Mouse (Mus musculus) MN1 (cell line): ENCODE measurements around the gene Tti1.
"Not testable (repeated sequence)": the region's sequence is repeated elsewhere in the genome, so short reads cannot be mapped to it uniquely, and the experiment has no call there.

ENCODE experiments used
- DNase-seq: peaks from one replicate; pipeline ENCODE4 v3.0.0-alpha.2; 2016; ENCODE audit warnings: low spot score

The Tti1 gene

GRCm38 (mm10) chr2:158028354-158028863, at the start of gene Tti1, which contains the start of gene Rprd1b:
Gene Tti1 (minus strand): TSS chr2:158028433.
Gene Rprd1b (plus strand): TSS chr2:158028497.
- peak; percentile 96 for DNase-seq

GRCm38 (mm10) chr2:158077981-158078380, 49.7 kb upstream of the Tti1 start:
- no peak for DNase-seq

DNA sequence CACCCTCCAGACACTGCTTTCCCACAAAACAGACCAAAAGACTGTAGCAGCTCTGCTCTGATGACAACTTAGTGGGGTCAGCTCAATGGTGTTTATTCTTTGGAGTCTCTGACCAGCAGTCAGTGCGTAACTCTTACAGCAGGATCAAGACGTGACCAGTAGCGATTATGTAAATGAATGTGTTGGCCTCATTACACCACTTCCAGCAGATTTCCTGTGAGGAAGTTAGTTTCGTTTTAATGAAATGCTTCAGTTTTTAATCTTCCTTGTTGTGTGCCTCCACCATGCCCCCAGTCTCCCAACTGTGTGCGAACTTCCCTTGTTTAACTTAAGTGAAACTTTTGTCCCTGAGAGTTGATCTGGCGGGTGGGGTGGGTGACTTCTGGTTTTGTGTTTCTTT, 48.5 kb upstream of the Tti1 start:
- DNase-seq = no peak

- DNase-seq = no peak
Measured at GRCm38 (mm10) chr2:158074835-158075234, 46.6 kb upstream of the Tti1 start.

GRCm38 (mm10) chr2:158071633-158071995, 43.4 kb upstream of the Tti1 start:
- no peak for DNase-seq

- DNase-seq = no peak
Measured at GRCm38 (mm10) chr2:158070885-158071632, 42.8 kb upstream of the Tti1 start.

DNA sequence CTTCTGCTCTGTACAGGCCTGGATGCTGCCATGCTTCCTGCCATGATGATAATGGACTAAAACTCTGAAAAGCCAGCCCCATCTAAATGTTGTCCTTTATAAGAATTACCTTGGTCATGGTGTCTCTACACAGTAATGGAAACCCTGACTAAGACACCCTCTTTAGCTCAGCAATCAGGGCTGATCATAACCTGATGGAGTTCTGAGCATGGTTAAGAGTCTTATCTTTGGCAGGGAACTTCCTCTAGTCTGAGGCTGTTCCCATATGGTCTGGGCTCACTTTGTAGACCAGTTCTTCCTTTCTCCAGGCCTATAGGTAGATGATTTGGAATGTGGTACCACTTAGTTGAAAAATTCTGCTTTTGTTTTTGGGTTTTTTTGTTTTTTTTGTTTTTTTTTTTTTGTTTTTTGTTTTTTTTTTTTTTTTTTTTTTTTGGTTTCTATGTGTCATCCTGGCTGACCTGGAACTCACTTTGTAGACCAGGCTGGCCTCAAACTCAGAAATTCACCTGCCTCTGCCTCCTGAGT, 40.3 kb upstream of the Tti1 start:
- no peak for DNase-seq

GRCm38 (mm10) chr2:158067260-158067824, 39.1 kb upstream of the Tti1 start:
- DNase-seq = no peak

- DNase-seq = no peak
Measured at GRCm38 (mm10) chr2:158066456-158066855, 38.2 kb upstream of the Tti1 start.

DNA sequence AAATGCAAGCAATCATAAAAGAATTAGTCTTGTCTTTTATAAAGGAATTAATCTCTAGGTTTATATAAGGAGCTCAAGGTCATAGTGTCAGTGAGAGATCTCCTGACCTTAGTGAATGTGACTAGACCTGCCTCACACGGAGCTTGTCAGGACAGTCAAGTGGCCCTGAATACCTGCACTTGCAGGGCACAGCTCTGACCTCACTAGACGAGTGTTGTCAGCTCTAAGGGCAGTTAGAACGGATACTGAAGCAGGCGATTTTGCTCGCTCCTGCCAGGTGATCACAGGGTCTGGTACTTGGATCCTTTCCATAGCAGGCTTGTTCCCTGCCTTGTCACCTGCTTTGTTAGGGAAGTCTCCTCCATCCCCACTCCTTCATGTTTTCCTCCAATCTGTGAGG, 36.8 kb upstream of the Tti1 start:
- no peak for DNase-seq

DNA sequence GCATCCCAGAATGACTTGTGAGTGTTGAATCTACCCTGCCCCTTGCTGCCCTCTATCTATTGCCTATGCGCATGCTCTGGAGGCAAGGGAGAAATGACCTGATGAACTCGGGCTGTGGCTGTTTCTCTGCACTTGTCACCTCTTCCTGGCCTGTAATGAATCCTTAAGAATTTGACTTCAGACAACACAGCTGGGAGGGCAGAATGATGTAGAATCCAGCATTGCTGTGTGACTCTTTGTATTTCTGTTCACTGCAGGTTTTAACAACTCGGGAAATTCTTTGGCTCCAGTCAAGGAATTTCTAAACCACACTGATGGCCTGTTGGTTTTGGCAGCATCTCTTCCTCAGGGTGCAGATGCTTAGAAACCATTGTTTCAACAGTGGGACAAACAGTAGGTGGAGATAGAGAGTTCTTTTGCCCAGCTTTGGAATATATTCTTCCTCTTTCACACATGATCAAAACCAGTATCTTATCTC, 36.4 kb upstream of the Tti1 start:
- peak; percentile 25 for DNase-seq

- no peak for DNase-seq
Measured at GRCm38 (mm10) chr2:158063036-158063435, 34.8 kb upstream of the Tti1 start.

DNA sequence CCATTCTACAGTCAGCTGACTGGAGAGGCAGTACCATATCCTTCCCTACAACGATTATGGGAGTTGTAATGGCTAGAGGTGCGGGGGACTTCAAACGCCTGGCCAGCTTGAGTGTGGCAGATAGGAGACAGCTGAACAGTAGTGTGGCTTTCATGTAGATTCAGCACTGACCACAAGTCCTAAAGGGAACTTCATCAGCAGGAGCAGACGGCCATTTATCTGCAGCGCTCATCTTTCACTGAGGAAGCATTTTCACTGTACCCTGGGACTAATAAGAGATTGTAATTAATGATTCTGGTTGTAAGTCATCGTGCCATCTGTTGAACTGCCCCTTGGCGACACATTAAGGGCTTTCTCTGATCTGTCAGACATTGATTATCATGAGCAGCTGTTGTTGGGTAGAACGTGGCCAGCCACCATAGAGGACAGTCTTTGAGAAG, 31.5 kb upstream of the Tti1 start:
- DNase-seq = peak; percentile 40

DNA sequence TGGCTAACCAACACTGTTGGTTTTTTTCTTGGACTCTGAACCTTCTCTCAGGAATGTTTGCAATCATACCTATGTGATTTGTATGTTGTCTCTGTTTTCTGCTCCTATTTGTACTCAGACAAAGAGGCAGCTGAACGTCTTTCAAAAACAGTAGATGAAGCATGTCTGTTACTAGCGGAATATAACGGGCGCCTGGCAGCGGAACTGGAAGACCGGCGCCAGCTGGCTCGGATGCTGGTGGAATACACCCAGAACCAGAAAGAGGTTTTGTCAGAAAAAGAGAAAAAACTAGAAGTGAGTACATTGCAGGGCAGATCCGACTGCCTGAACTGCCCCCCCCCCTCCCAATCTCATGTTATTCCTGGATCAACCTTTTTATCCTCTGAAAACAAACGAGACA, 30.3 kb upstream of the Tti1 start:
- no peak for DNase-seq

GRCm38 (mm10) chr2:158057030-158057429, 28.8 kb upstream of the Tti1 start:
- no peak for DNase-seq

DNA sequence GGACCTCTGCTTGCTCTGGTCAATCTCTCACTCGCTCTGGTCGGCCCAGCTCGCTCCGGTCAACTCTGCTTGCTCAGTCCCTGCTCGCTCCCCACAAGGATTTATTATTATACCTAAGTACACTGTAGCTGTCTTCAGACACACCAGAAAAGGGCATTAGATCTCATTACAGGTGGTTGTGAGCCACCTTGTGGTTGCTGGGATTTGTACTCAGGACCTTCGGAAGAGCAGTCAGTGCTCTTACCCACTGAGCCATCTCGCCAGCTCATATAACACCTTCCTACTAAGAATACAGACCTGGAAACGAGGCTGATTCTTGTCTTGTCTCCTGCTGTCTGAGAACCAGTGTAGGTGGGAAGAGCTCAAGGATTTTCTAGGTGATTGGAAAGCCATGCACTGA, 27.1 kb upstream of the Tti1 start:
- DNase-seq = not testable (repeated sequence)

- DNase-seq = no peak
Measured at GRCm38 (mm10) chr2:158054596-158054995, 26.4 kb upstream of the Tti1 start.

DNA sequence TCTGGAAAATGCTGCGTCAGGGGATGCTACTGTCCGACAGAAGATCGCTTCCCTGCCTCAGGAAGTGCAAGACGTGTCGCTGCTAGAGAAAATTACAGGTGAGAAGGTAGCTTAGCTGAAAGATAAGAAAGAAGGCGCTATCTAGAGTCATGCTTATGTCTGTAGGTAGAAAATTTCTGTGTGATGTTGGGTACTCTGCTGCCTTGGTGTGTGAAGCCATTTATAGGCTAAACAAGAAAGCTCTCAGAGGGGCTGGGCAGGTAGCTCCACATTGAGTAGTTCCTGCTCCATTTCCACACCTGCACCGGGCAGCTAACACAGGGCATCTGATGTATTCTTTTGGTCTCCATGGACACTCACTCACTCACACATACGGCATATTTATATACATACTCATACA, 21.9 kb upstream of the Tti1 start:
- no peak for DNase-seq

DNA sequence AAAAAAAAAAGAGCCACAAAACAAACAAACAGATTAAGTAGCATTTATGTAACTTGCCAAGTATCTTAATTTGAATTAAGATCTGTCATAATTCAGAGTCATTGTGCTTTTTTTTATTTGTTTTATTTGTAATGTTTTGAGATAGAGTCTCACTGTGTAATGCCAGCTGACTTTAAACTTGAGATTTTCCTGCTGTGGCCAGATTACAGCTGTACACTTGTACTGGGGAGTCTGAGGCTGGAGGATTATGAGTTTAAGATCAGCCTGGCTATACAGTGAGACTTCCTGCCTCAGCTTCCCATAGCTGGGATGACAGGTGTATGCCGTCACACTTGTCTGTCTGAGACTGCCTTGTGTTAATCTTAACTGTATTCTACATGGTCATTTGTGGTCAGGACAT, 20.5 kb upstream of the Tti1 start:
- no peak for DNase-seq

DNA sequence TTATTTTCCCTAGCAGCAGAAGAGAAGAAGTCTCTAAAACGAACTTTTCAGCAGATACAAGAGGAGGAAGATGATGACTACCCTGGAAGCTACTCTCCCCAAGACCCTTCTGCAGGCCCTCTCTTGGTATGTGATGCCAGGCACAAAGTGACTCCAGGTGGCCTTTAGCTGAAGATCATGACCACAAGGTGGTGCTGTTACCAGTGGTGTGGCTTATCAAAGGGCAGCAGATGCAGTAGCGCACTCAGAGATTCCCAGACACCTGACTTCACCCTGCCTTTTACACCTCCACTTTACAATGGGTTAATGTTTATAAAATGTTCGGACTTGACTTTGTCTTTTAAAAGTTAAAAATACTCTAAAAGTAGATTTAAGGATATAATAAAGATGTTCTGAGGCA, 19.7 kb upstream of the Tti1 start:
- peak; percentile 61 for DNase-seq

DNA sequence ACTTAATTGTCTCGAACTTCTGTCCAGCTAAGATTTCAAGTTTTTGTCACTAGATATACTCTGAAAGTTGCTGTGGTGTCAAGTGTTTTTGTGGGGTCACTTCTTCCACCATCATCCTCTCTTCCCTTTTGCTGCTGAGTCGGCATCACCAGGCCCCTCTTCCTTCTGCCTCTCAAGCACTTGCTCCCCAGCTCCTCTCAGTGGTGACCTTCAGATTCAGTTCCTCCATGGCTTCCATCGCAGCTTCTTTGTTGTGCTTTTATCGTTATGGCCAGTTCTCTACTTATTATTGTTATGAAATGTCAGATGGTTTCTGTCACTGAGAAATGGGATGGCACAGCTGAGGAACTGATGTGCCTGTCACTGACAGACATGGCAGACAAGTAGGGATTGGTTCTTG, 18.0 kb upstream of the Tti1 start:
- no peak for DNase-seq

DNA sequence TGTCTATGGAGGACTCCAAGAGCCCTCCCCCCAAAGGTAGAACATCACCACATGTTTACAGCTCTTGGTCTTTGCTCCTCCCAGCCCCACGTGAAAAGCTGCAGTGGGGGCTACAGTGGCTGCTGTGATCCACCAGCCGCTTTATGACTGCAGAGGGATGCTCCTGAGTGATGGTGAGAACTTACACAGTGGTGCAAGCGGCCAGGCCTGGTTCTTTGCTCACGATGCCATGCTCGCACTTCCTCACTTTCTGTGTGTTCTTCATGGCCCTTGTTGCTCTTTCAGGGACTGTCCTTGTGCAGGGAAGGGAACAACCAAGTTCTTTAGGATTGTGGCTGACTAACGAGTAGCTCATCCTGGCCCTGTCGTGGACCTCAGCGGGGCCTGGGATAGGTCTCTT, 15.3 kb upstream of the Tti1 start:
- no peak for DNase-seq

DNA sequence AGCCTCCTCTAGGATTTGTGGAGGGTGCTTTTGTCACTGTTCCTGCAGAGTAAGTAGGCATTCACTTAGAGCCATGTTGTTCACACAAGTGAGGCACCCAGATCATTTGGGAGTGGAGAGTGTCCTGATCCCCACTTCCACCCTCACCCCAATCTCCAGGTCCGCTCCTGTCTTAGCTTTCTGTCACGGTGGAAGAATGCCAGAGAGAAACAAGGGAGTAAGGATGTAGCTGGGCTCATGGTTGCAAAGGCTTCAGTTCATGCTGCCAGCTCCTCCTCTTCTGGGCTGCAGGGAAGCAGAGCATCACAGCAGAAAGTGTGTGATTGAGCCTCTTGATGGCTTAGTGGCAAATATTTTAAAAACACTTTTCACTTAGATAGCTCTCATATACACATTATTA, 12.2 kb upstream of the Tti1 start:
- DNase-seq = no peak
